Comparison of ENCODE assay signal across 16 mouse cellular contexts in genomic region chr11:75450936-75451335, GRCm38 (mm10). TPM values are rescaled to one million over a fixed set of nuclear protein-coding genes. Genes with fewer than 3 reads are reported as not detected.
DNase-seq lines count a peak whose midpoint lies in the region; ATAC-seq and TF ChIP-seq lines count a peak whose summit lies in the region.
"Had no signal": no experiment of that assay in that cellular context is flagged by ENCODE, and none has a peak within 500 bp of the region (broad histone marks: within the 10 kb centered on the region; RNA-seq: fewer than 3 reads in every experiment).

No protein-coding gene starts in this region.

- no peak for TF ChIP-seq CTCF in lung, adult 2 months (IDR thresholded peaks at IDR 0.05; ENCODE audit: insufficient read depth, low read length)
- TF ChIP-seq CTCF in bone marrow macrophage, adult 2 months (IDR thresholded peaks at IDR 0.05; ENCODE audit: low read depth, low read length): no peak
- no peak for TF ChIP-seq CTCF in liver, adult 2 months (IDR thresholded peaks at IDR 0.05; ENCODE audit: low read depth, low read length)

- no peaks in the 10 kb centered on the region for H3K27me3 ChIP-seq in heart, embryonic 11.5 days (ENCODE audit: control insufficient read depth, insufficient read depth, low read length)
- no peaks in the 10 kb centered on the region for H3K27me3 ChIP-seq in liver, adult 2 months (ENCODE audit: control insufficient read depth, insufficient read depth, low read length)
- H3K27me3 ChIP-seq: Patski had no signal

- TF ChIP-seq POLR2A in lung, adult 2 months (IDR thresholded peaks at IDR 0.05; ENCODE audit: borderline replicate concordance, extremely low read depth, low read depth, low read length): no peak
- no peak for TF ChIP-seq POLR2A in bone marrow macrophage, adult 2 months (IDR thresholded peaks at IDR 0.05; ENCODE audit: borderline replicate concordance, low read depth, low read length)
- no peak for TF ChIP-seq POLR2A in liver, adult 2 months (IDR thresholded peaks at IDR 0.05; ENCODE audit: extremely low read depth, insufficient read depth, low read length)

- H3K36me3 ChIP-seq in heart, embryonic 11.5 days (ENCODE audit: control insufficient read depth, insufficient read depth, low read length): peaks cover 14% of the 10 kb centered on the region
- peaks cover 20% of the 10 kb centered on the region; the same call in 1 of the 2 replicates for H3K36me3 ChIP-seq in liver, adult 2 months (ENCODE audit: control insufficient read depth, insufficient read depth, low read length)

- no peaks in the 10 kb centered on the region for H3K9me3 ChIP-seq in heart, embryonic 11.5 days (replicated peaks; ENCODE audit: control insufficient read depth, low read length)

- DNase-seq in heart, postnatal 10 days: no peak
- no peak for DNase-seq in lung, adult 2 months
- no peak for DNase-seq in lung, postnatal 25 days (ENCODE audit: low spot score)
- DNase-seq in liver, adult 2 months (ENCODE audit: extremely low read depth, low read depth, low spot score): no peak
- DNase-seq in c-Kit-positive CD71-positive TER-119-positive erythroid progenitor cells, embryonic 14.5 days (ENCODE audit: low spot score): no peak
- no peak for DNase-seq in kidney, postnatal 10 days
- DNase-seq: adrenal gland, postnatal 10 days; cerebellum, adult 11 months; kidney, adult 9 months; retina, postnatal 1 day; thymus, postnatal 36 days had no signal

- peak overlapping the region; percentile 10; the same call in 1 of the 2 replicates for H3K9ac ChIP-seq in heart, embryonic 11.5 days (ENCODE audit: low read depth, low read length)
- peak overlapping the region; percentile 20; the same call in 1 of the 2 replicates for H3K9ac ChIP-seq in liver, adult 2 months (ENCODE audit: low read depth, low read length)

- H3K4me1 ChIP-seq in heart, embryonic 11.5 days (ENCODE audit: control insufficient read depth, insufficient read depth, low read length): peaks cover 25% of the 10 kb centered on the region
- H3K4me1 ChIP-seq in lung, adult 2 months (ENCODE audit: control insufficient read depth, insufficient read depth, low read length): peaks cover 14% of the 10 kb centered on the region
- H3K4me1 ChIP-seq in bone marrow macrophage, adult 2 months (ENCODE audit: control insufficient read depth, insufficient read depth, low read length): peaks cover 40% of the 10 kb centered on the region
- H3K4me1 ChIP-seq in liver, adult 2 months (ENCODE audit: control insufficient read depth, insufficient read depth, low read length): peaks cover 39% of the 10 kb centered on the region

- 0 out of 2 replicates have a peak overlapping the region, but pooled peaks have one; percentile 16 for H3K27ac ChIP-seq in heart, embryonic 11.5 days (ENCODE audit: low read depth, low read length)
- no peak overlapping the region for H3K27ac ChIP-seq in bone marrow macrophage, adult 2 months (ENCODE audit: insufficient read depth, low read depth, low read length)
- H3K27ac ChIP-seq in liver, adult 2 months (replicated peaks; ENCODE audit: insufficient read depth, low read depth, low read length): no peak overlapping the region

- ATAC-seq in heart, embryonic 11.5 days (replicated peaks; ENCODE audit: insufficient number of reproducible peaks, low FRiP score, low TSS enrichment): no peak
- ATAC-seq: CD4-positive, CD25-positive, alpha-beta regulatory T cell, adult 4 months; Patski had no signal

- WGBS in heart, embryonic 11.5 days (ENCODE audit: insufficient replicate concordance): 75% methylated on average over 15 of the region's 15 CpGs
- whole genome bisulfite sequencing in lung, adult 2 months: 83% methylated on average over 15 of the region's 15 CpGs
- WGBS in liver, adult 2 months: 87% methylated on average over 15 of the region's 15 CpGs

- intact Hi-C loops in heart, postnatal 10 days (cut with DNase I): no loop called here

- peaks cover 44% of the 10 kb centered on the region for H3K79me2 ChIP-seq in liver, adult 2 months (ENCODE audit: control insufficient read depth, insufficient read depth, low read length)

- H3K4me2 ChIP-seq in heart, embryonic 11.5 days: peak overlapping the region; percentile 14

- peak overlapping the region; percentile 18; the same call in 1 of the 2 replicates for H3K4me3 ChIP-seq in heart, embryonic 11.5 days (ENCODE audit: low read depth, low read length)
- H3K4me3 ChIP-seq in lung, adult 2 months (replicated peaks; ENCODE audit: extremely low read depth, low read depth, low read length): peak overlapping the region; percentile 8
- H3K4me3 ChIP-seq in bone marrow macrophage, adult 2 months (ENCODE audit: insufficient read depth, low read length): peak overlapping the region; percentile 30
- no peak overlapping the region for H3K4me3 ChIP-seq in liver, adult 2 months (ENCODE audit: insufficient read depth, low read depth, low read length)

RNA-seq across cellular contexts. Expression of gene Wdr81, which starts 3.6 kb away (rescaled TPM):
- 3.6 and 4.0 TPM in 2 replicates for polyA plus RNA-seq in heart, embryonic 11.5 days (2014; fragmentation: Nextera tagmentation; extraction: Ambion mirVana)
- 1 to 10 TPM; 7.8 to 8.3 TPM for total RNA-seq in heart, postnatal 10 days (2021)
- 27.9 and 29.9 TPM in 2 replicates for polyA plus RNA-seq in lung, adult 2 months (2012; rRNA removed)
- polyA plus RNA-seq in bone marrow macrophage, adult 2 months (2012; ENCODE audit: insufficient read depth, insufficient read length, missing spikeins): 41.1 and 46.6 TPM in 2 replicates
- 14.4 and 30.4 TPM in 2 replicates for total RNA-seq in liver, adult 2 months (2014; rRNA removed)
- polyA plus RNA-seq in liver, adult 2 months (2012; rRNA removed): 20.3 and 21.5 TPM in 2 replicates

RNA-seq across cellular contexts. Expression of gene Tlcd2, which starts 10.6 kb away (rescaled TPM):
- polyA plus RNA-seq in heart, embryonic 11.5 days (2014; fragmentation: Nextera tagmentation; extraction: Ambion mirVana): 14.4 and 16.1 TPM in 2 replicates
- total RNA-seq in heart, postnatal 10 days (2021): 1 to 10 TPM; 8.1 to 9.3 TPM
- polyA plus RNA-seq in lung, adult 2 months (2012; rRNA removed): 15.3 and 29.6 TPM in 2 replicates
- polyA plus RNA-seq in bone marrow macrophage, adult 2 months (2012; ENCODE audit: insufficient read depth, insufficient read length, missing spikeins): 3.6 and 4.3 TPM in 2 replicates
- total RNA-seq in liver, adult 2 months (2014; rRNA removed): 121 and 238 TPM in 2 replicates
- polyA plus RNA-seq in liver, adult 2 months (2012; rRNA removed): 237 and 265 TPM in 2 replicates

RNA-seq across cellular contexts. Expression of gene Serpinf2, which starts 11.5 kb away (rescaled TPM):
- 2.4 and 5.4 TPM in 2 replicates for polyA plus RNA-seq in heart, embryonic 11.5 days (2014; fragmentation: Nextera tagmentation; extraction: Ambion mirVana)
- total RNA-seq in heart, postnatal 10 days (2021): not detected
- 0.60 and 0.82 TPM in 2 replicates for polyA plus RNA-seq in lung, adult 2 months (2012; rRNA removed)
- not detected in 2 replicates for polyA plus RNA-seq in bone marrow macrophage, adult 2 months (2012; ENCODE audit: insufficient read depth, insufficient read length, missing spikeins)
- 687 and 824 TPM in 2 replicates for total RNA-seq in liver, adult 2 months (2014; rRNA removed)
- polyA plus RNA-seq in liver, adult 2 months (2012; rRNA removed): 1,567 and 1,654 TPM in 2 replicates
- polyA plus RNA-seq: heart, embryonic 14.5 days had no signal

RNA-seq across cellular contexts. Expression of gene Serpinf1, which starts 28.4 kb away (rescaled TPM):
- polyA plus RNA-seq in heart, embryonic 11.5 days (2014; fragmentation: Nextera tagmentation; extraction: Ambion mirVana): 50.9 and 55.1 TPM in 2 replicates
- total RNA-seq in heart, postnatal 10 days (2021): 10 to 100 TPM; 23.6 to 29.0 TPM
- polyA plus RNA-seq in lung, adult 2 months (2012; rRNA removed): 96.0 and 110 TPM in 2 replicates
- polyA plus RNA-seq in bone marrow macrophage, adult 2 months (2012; ENCODE audit: insufficient read depth, insufficient read length, missing spikeins): 8.6 and 9.9 TPM in 2 replicates
- total RNA-seq in liver, adult 2 months (2014; rRNA removed): 810 and 1,243 TPM in 2 replicates
- 891 and 972 TPM in 2 replicates for polyA plus RNA-seq in liver, adult 2 months (2012; rRNA removed)

RNA-seq across cellular contexts. Expression of gene Prpf8, which starts 35.7 kb away (rescaled TPM):
- 56.1 and 62.1 TPM in 2 replicates for polyA plus RNA-seq in heart, embryonic 11.5 days (2014; fragmentation: Nextera tagmentation; extraction: Ambion mirVana)
- total RNA-seq in heart, postnatal 10 days (2021): 100 to 1,000 TPM; 103 to 109 TPM
- polyA plus RNA-seq in lung, adult 2 months (2012; rRNA removed): 67.9 and 90.2 TPM in 2 replicates
- polyA plus RNA-seq in bone marrow macrophage, adult 2 months (2012; ENCODE audit: insufficient read depth, insufficient read length, missing spikeins): 51.0 and 65.7 TPM in 2 replicates
- total RNA-seq in liver, adult 2 months (2014; rRNA removed): 72.8 and 102 TPM in 2 replicates
- polyA plus RNA-seq in liver, adult 2 months (2012; rRNA removed): 59.4 and 63.3 TPM in 2 replicates

Comparison
In these comparisons a context has a peak if more than half of its experiments do, and no peak if none do; other contexts are left out.
1. RNA of gene Serpinf2, which starts 11.5 kb away (polyA plus RNA-seq): 1,567 to 1,654 TPM in liver, adult 2 months; 2.4 to 5.4 TPM in heart, embryonic 11.5 days, 0.60 to 0.82 TPM in lung, adult 2 months and not detected in bone marrow macrophage, adult 2 months; every median in the first group is over 100 times any median in the second.